In genomic region chr13:37930621-37931020, GRCm38 (mm10) we compare ENCODE assay signal across 21 mouse cellular contexts.
DNase-seq lines count a peak whose midpoint lies in the region; ATAC-seq and TF ChIP-seq lines count a peak whose summit lies in the region.
"Had no signal": no experiment of that assay in that cellular context is flagged by ENCODE, and none has a peak within 500 bp of the region (broad histone marks: within the 10 kb centered on the region; RNA-seq: fewer than 3 reads in every experiment).

No protein-coding gene starts in this region.

- 94% methylated on average over 23 of the region's 23 CpGs for WGBS in lung, embryonic 16.5 days
- WGBS in stomach, postnatal 0 days, result 94% methylated on average over 23 of the region's 23 CpGs

- no peaks in the 10 kb centered on the region for H3K9me3 ChIP-seq in lung, embryonic 16.5 days (ENCODE audit: control insufficient read depth, low read length)
- H3K9me3 ChIP-seq in E14TG2a.4 (ENCODE audit: low read length) (no peaks in the 10 kb centered on the region), ES-Bruce4 (replicated peaks; ENCODE audit: control insufficient read depth, insufficient read depth, low read length, poor library complexity, severe bottlenecking) (no peaks in the 10 kb centered on the region)
- no peaks in the 10 kb centered on the region for H3K9me3 ChIP-seq in stomach, postnatal 0 days (ENCODE audit: control insufficient read depth, low read length)
- H3K9me3 ChIP-seq: embryonic facial prominence, embryonic 15.5 days; forebrain, embryonic 10.5 days; heart, embryonic 12.5 days; hindbrain, embryonic 10.5 days had no signal

- no peak overlapping the region for H3K4me3 ChIP-seq in lung, embryonic 16.5 days (ENCODE audit: low read length)
- H3K4me3 ChIP-seq in E14TG2a.4 (replicated peaks; ENCODE audit: low read length) (peak overlapping the region; percentile 69), ES-Bruce4 (ENCODE audit: low read depth, low read length) (peak overlapping the region; percentile 41)
- H3K4me3 ChIP-seq in stomach, postnatal 0 days (ENCODE audit: low read depth, low read length), result no peak overlapping the region
- H3K4me3 ChIP-seq: embryonic facial prominence, embryonic 15.5 days; erythroblast, embryonic 14.5 days; forebrain, embryonic 10.5 days; gastrocnemius, adult 2 months; heart, embryonic 12.5 days; hindbrain, embryonic 10.5 days had no signal

- TF ChIP-seq CTCF in E14TG2a.4 (conservative IDR thresholded peaks at IDR 0.05; ENCODE audit: low read length) (no peak), ES-Bruce4 (IDR thresholded peaks at IDR 0.05; ENCODE audit: low read depth, low read length) (no peak)
- TF ChIP-seq CTCF in stomach, postnatal 0 days (IDR thresholded peaks at IDR 0.05; ENCODE audit: low read depth), result no peak

- H3K4me2 ChIP-seq in lung, embryonic 16.5 days (ENCODE audit: low read depth, low read length), result no peak overlapping the region
- H3K4me2 ChIP-seq in stomach, postnatal 0 days (replicated peaks; ENCODE audit: low read depth), result no peak overlapping the region
- H3K4me2 ChIP-seq: embryonic facial prominence, embryonic 15.5 days; heart, embryonic 12.5 days; hindbrain, embryonic 14.5 days had no signal

- DNase-seq in lung, postnatal 25 days (ENCODE audit: low spot score), result no peak
- no peak for DNase-seq in stomach, postnatal 0 days (ENCODE audit: low spot score)
- no peak for DNase-seq in thymus, adult 18-20 months
- DNase-seq: adrenal gland, adult 8-10 months; adrenal gland, postnatal 36 days; cerebellum, adult 2 months; cerebellum, postnatal 14 days; embryo, embryonic 11 days; gastrocnemius, adult 2 months; gastrocnemius, postnatal 25 days had no signal

- H3K27me3 ChIP-seq in lung, embryonic 16.5 days (ENCODE audit: control insufficient read depth, insufficient read depth, low read depth, low read length), result no peaks in the 10 kb centered on the region
- H3K27me3 ChIP-seq in E14TG2a.4 (ENCODE audit: insufficient read depth, low read length) (0 out of 2 replicates have a peak, but pooled peaks cover 6% of the 10 kb centered on the region), ES-Bruce4 (ENCODE audit: control insufficient read depth, insufficient read depth, low read length, poor library complexity, severe bottlenecking) (no peaks in the 10 kb centered on the region)
- H3K27me3 ChIP-seq in stomach, postnatal 0 days (ENCODE audit: control insufficient read depth, insufficient read depth, low read length), result no peaks in the 10 kb centered on the region
- H3K27me3 ChIP-seq: embryonic facial prominence, embryonic 15.5 days; heart, embryonic 12.5 days; Patski had no signal

- H3K36me3 ChIP-seq in lung, embryonic 16.5 days (ENCODE audit: control insufficient read depth, insufficient read depth, low read length), result peaks cover 54% of the 10 kb centered on the region
- H3K36me3 ChIP-seq in E14TG2a.4 (ENCODE audit: insufficient read depth, low read length) (peaks cover 85% of the 10 kb centered on the region), ES-Bruce4 (ENCODE audit: control insufficient read depth, insufficient read depth, low read length, poor library complexity, severe bottlenecking) (no peaks in the 10 kb centered on the region)
- peaks cover 37% of the 10 kb centered on the region for H3K36me3 ChIP-seq in stomach, postnatal 0 days (ENCODE audit: control insufficient read depth, insufficient read depth, low read length)

- no peak for TF ChIP-seq POLR2A in ES-Bruce4 (IDR thresholded peaks at IDR 0.05; ENCODE audit: insufficient read depth, low read length)

- 0 out of 2 replicates have a peak, but pooled peaks have one; percentile 18 for ATAC-seq in lung, embryonic 16.5 days (ENCODE audit: low read depth)
- ATAC-seq in stomach, postnatal 0 days (ENCODE audit: low FRiP score, low TSS enrichment), result peak; percentile 19; the same call in 1 of the 2 replicates
- ATAC-seq: forebrain, embryonic 14.5 days; Patski had no signal

- H3K9ac ChIP-seq in lung, embryonic 16.5 days (ENCODE audit: low read length), result no peak overlapping the region
- H3K9ac ChIP-seq in ES-Bruce4 (ENCODE audit: low read depth, poor library complexity, severe bottlenecking), result no peak overlapping the region
- no peak overlapping the region for H3K9ac ChIP-seq in stomach, postnatal 0 days (ENCODE audit: low read length)
- H3K9ac ChIP-seq: embryonic facial prominence, embryonic 15.5 days; heart, embryonic 12.5 days; hindbrain, embryonic 14.5 days had no signal

- H3K4me1 ChIP-seq in lung, embryonic 16.5 days (replicated peaks; ENCODE audit: control insufficient read depth, insufficient read depth, low read length), result peaks cover 19% of the 10 kb centered on the region
- H3K4me1 ChIP-seq in E14TG2a.4 (replicated peaks; ENCODE audit: low read depth, low read length), result peaks cover 39% of the 10 kb centered on the region
- peaks cover 2% of the 10 kb centered on the region for H3K4me1 ChIP-seq in ES-Bruce4 (ENCODE audit: control insufficient read depth, insufficient read depth, low read length)
- H3K4me1 ChIP-seq in stomach, postnatal 0 days (replicated peaks; ENCODE audit: control insufficient read depth, insufficient read depth), result no peaks in the 10 kb centered on the region
- H3K4me1 ChIP-seq: embryonic facial prominence, embryonic 15.5 days; forebrain, embryonic 10.5 days had no signal

- H3K27ac ChIP-seq in lung, embryonic 16.5 days (ENCODE audit: low read length), result no peak overlapping the region
- no peak overlapping the region for H3K27ac ChIP-seq in ES-Bruce4 (ENCODE audit: insufficient read depth, low read length)
- H3K27ac ChIP-seq in stomach, postnatal 0 days (replicated peaks), result no peak overlapping the region
- H3K27ac ChIP-seq: embryonic facial prominence, embryonic 15.5 days; forebrain, embryonic 10.5 days; gastrocnemius, adult 2 months; hindbrain, embryonic 10.5 days; hindbrain, embryonic 14.5 days had no signal

- TF ChIP-seq EP300 in ES-Bruce4 (IDR thresholded peaks at IDR 0.05; ENCODE audit: insufficient read depth, low read depth, low read length), result no peak
- TF ChIP-seq EP300 in stomach, postnatal 0 days (optimal IDR thresholded peaks at IDR 0.05), result no peak

Comparison
In these comparisons a context has a peak if more than half of its experiments do, and no peak if none do; other contexts are left out.
1. H3K4me3 ChIP-seq: peak in E14TG2a.4 (single experiment) and ES-Bruce4 (single experiment); none in lung, embryonic 16.5 days (single experiment) and stomach, postnatal 0 days (single experiment).